Mouse (Mus musculus): ENCODE measurements around the gene Osbpl3. TPM values are rescaled to one million over a fixed set of nuclear protein-coding genes. Genes with fewer than 3 reads are reported as not detected.
A peak's percentile ranks its signal among the peaks of the same experiment; 100 is the strongest.

Gene Osbpl3
- total and polyA plus RNA-seq, 2 experiments = 0.15 to 0.83 TPM

- Histone ChIP-seq H3K4me3 (ENCODE audit: insufficient read depth, low read depth, low read length) (no peak overlapping the region), H3K27ac (replicated peaks; ENCODE audit: insufficient read depth, low read depth, low read length) (no peak overlapping the region), H3K9ac (ENCODE audit: low read depth, low read length) (no peak overlapping the region), H3K27me3 (ENCODE audit: control insufficient read depth, insufficient read depth, low read length) (no peaks in the 10 kb centered on the region), H3K79me2 (ENCODE audit: control insufficient read depth, insufficient read depth, low read length) (no peaks in the 10 kb centered on the region), H3K36me3 (ENCODE audit: control insufficient read depth, insufficient read depth, low read length) (no peaks in the 10 kb centered on the region), H3K4me1 (ENCODE audit: control insufficient read depth, insufficient read depth, low read length) (no peaks in the 10 kb centered on the region)
- TF ChIP-seq POLR2A (IDR thresholded peaks at IDR 0.05; ENCODE audit: extremely low read depth, insufficient read depth, low read length) (no peak), CTCF (IDR thresholded peaks at IDR 0.05; ENCODE audit: low read depth, low read length) (no peak)
- WGBS = 89% methylated on average over 7 of the region's 7 CpGs
- no peak for DNase-seq (ENCODE audit: extremely low read depth, low read depth, low spot score)
These were observed 176.4 kb downstream of the Osbpl3 start for GRCm38 (mm10) chr6:50279642-50280041.

- H3K36me3 ChIP-seq (ENCODE audit: control insufficient read depth, insufficient read depth, low read length) = no peaks in the 10 kb centered on the region
- WGBS = 83% methylated on average over 4 of the region's 4 CpGs
- H3K4me3 ChIP-seq (ENCODE audit: insufficient read depth, low read depth, low read length) = no peak overlapping the region
- H3K27me3 ChIP-seq (ENCODE audit: control insufficient read depth, insufficient read depth, low read length) = no peaks in the 10 kb centered on the region
- H3K27ac ChIP-seq (replicated peaks; ENCODE audit: insufficient read depth, low read depth, low read length) = no peak overlapping the region
- H3K79me2 ChIP-seq (ENCODE audit: control insufficient read depth, insufficient read depth, low read length) = no peaks in the 10 kb centered on the region
- H3K9ac ChIP-seq (ENCODE audit: low read depth, low read length) = no peak overlapping the region
- TF ChIP-seq POLR2A (IDR thresholded peaks at IDR 0.05; ENCODE audit: extremely low read depth, insufficient read depth, low read length) (no peak), CTCF (IDR thresholded peaks at IDR 0.05; ENCODE audit: low read depth, low read length) (no peak)
- no peak for DNase-seq (ENCODE audit: extremely low read depth, low read depth, low spot score)
- H3K4me1 ChIP-seq (ENCODE audit: control insufficient read depth, insufficient read depth, low read length) = no peaks in the 10 kb centered on the region
These were observed 182.1 kb downstream of the Osbpl3 start for GRCm38 (mm10) chr6:50273947-50274346.

GRCm38 (mm10) chr6:50273416-50273815 is 182.6 kb downstream of the Osbpl3 start:
- Histone ChIP-seq H3K79me2 (ENCODE audit: control insufficient read depth, insufficient read depth, low read length) (no peaks in the 10 kb centered on the region), H3K36me3 (ENCODE audit: control insufficient read depth, insufficient read depth, low read length) (no peaks in the 10 kb centered on the region), H3K4me3 (ENCODE audit: insufficient read depth, low read depth, low read length) (no peak overlapping the region), H3K9ac (ENCODE audit: low read depth, low read length) (no peak overlapping the region), H3K4me1 (ENCODE audit: control insufficient read depth, insufficient read depth, low read length) (no peaks in the 10 kb centered on the region), H3K27me3 (ENCODE audit: control insufficient read depth, insufficient read depth, low read length) (no peaks in the 10 kb centered on the region), H3K27ac (replicated peaks; ENCODE audit: insufficient read depth, low read depth, low read length) (no peak overlapping the region)
- TF ChIP-seq CTCF (IDR thresholded peaks at IDR 0.05; ENCODE audit: low read depth, low read length) (no peak), POLR2A (IDR thresholded peaks at IDR 0.05; ENCODE audit: extremely low read depth, insufficient read depth, low read length) (no peak)
- no peak for DNase-seq (ENCODE audit: extremely low read depth, low read depth, low spot score)
- 67% methylated on average over 1 of the region's 1 CpGs for WGBS

- Histone ChIP-seq H3K36me3 (ENCODE audit: control insufficient read depth, insufficient read depth, low read length) (no peaks in the 10 kb centered on the region), H3K27ac (replicated peaks; ENCODE audit: insufficient read depth, low read depth, low read length) (no peak within 1 kb of the TSS)
- 75% methylated on average over 6 of the region's 6 CpGs for WGBS
These were observed 192.3 kb downstream of the Osbpl3 start, which contains the start of gene Gsdme for GRCm38 (mm10) chr6:50263670-50264069. Gene Gsdme, minus strand, starts transcription at chr6:50263862.

GRCm38 (mm10) chr6:50262310-50262709 is 193.7 kb downstream of the Osbpl3 start:
- Histone ChIP-seq H3K36me3 (ENCODE audit: control insufficient read depth, insufficient read depth, low read length) (no peaks in the 10 kb centered on the region), H3K9ac (ENCODE audit: low read depth, low read length) (no peak overlapping the region), H3K4me1 (ENCODE audit: control insufficient read depth, insufficient read depth, low read length) (peaks cover 3% of the 10 kb centered on the region; the same call in 1 of the 2 replicates), H3K4me3 (ENCODE audit: insufficient read depth, low read depth, low read length) (no peak overlapping the region), H3K79me2 (ENCODE audit: control insufficient read depth, insufficient read depth, low read length) (no peaks in the 10 kb centered on the region), H3K27me3 (ENCODE audit: control insufficient read depth, insufficient read depth, low read length) (no peaks in the 10 kb centered on the region), H3K27ac (replicated peaks; ENCODE audit: insufficient read depth, low read depth, low read length) (no peak overlapping the region)
- WGBS = 55% methylated on average over 7 of the region's 7 CpGs
- TF ChIP-seq POLR2A (IDR thresholded peaks at IDR 0.05; ENCODE audit: extremely low read depth, insufficient read depth, low read length) (no peak), CTCF (IDR thresholded peaks at IDR 0.05; ENCODE audit: low read depth, low read length) (no peak)
- DNase-seq (ENCODE audit: extremely low read depth, low read depth, low spot score) = no peak

More at GRCm38 (mm10) chr6:50263670-50264069, 192.3 kb downstream of the Osbpl3 start, which contains the start of gene Gsdme:
- peaks cover 3% of the 10 kb centered on the region; the same call in 1 of the 2 replicates for H3K4me1 ChIP-seq (ENCODE audit: control insufficient read depth, insufficient read depth, low read length)
- no peaks in the 10 kb centered on the region for H3K79me2 ChIP-seq (ENCODE audit: control insufficient read depth, insufficient read depth, low read length)
- TF ChIP-seq CTCF (IDR thresholded peaks at IDR 0.05; ENCODE audit: low read depth, low read length) (no peak), POLR2A (IDR thresholded peaks at IDR 0.05; ENCODE audit: extremely low read depth, insufficient read depth, low read length) (no peak)
- no peaks in the 10 kb centered on the region for H3K27me3 ChIP-seq (ENCODE audit: control insufficient read depth, insufficient read depth, low read length)
- no peak for DNase-seq (ENCODE audit: extremely low read depth, low read depth, low spot score)
- no peak within 1 kb of the TSS for H3K9ac ChIP-seq (ENCODE audit: low read depth, low read length)
- H3K4me3 ChIP-seq (ENCODE audit: insufficient read depth, low read depth, low read length) = no peak within 1 kb of the TSS

- H3K79me2 ChIP-seq (ENCODE audit: control insufficient read depth, insufficient read depth, low read length) = no peaks in the 10 kb centered on the region
- no peak overlapping the region for H3K9ac ChIP-seq (ENCODE audit: low read depth, low read length)
- no peak for TF ChIP-seq POLR2A (IDR thresholded peaks at IDR 0.05; ENCODE audit: extremely low read depth, insufficient read depth, low read length)
- H3K36me3 ChIP-seq (ENCODE audit: control insufficient read depth, insufficient read depth, low read length) = no peaks in the 10 kb centered on the region
- DNase-seq (ENCODE audit: extremely low read depth, low read depth, low spot score) = no peak
- H3K4me3 ChIP-seq (ENCODE audit: insufficient read depth, low read depth, low read length) = peak overlapping the region; percentile 47; the same call in 1 of the 2 replicates
- no peak overlapping the region for H3K27ac ChIP-seq (replicated peaks; ENCODE audit: insufficient read depth, low read depth, low read length)
- 2% methylated on average over 6 of the region's 6 CpGs for WGBS
- H3K4me1 ChIP-seq (ENCODE audit: control insufficient read depth, insufficient read depth, low read length) = peaks cover 3% of the 10 kb centered on the region; the same call in 1 of the 2 replicates
- no peaks in the 10 kb centered on the region for H3K27me3 ChIP-seq (ENCODE audit: control insufficient read depth, insufficient read depth, low read length)
These were observed 194.1 kb downstream of the Osbpl3 start for GRCm38 (mm10) chr6:50261922-50262261.
